Mouse (Mus musculus) CD4-positive, CD25-positive, alpha-beta regulatory T cell, adult 2 months (primary cell): ENCODE measurements around the gene Zfp93.
"Not testable (repeated sequence)": the region's sequence is repeated elsewhere in the genome, so short reads cannot be mapped to it uniquely, and the experiment has no call there.

Source experiments
- DNase-seq: peaks from one replicate; pipeline ENCODE4 v3.0.0-alpha.2; 2012; ENCODE audit warnings: low read depth, low spot score

Zfp93 gene

DNA sequence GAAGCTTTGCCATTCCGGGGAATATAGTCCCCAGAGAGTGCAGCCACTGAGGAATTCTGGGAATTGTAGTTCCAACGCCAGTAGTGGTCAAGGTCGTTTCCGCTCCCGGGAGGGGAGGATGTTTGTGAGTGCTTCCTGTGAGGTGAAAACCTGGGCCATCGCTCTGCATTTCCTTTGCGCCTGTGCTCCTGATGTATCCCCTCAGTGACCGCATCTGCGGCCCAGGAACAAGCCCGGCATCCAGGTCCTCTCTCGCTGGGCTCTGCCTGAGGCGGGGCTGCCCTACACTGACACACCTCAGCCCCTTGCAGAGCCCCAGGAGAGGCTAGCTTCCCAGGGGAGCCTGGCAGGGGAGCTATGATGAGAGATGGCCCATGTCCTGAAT is at the start of gene Zfp93:
Gene Zfp93 (plus strand): TSS at position 133 of the 385 bp plus-strand sequence.
- DNase-seq = peak; percentile 70

DNA sequence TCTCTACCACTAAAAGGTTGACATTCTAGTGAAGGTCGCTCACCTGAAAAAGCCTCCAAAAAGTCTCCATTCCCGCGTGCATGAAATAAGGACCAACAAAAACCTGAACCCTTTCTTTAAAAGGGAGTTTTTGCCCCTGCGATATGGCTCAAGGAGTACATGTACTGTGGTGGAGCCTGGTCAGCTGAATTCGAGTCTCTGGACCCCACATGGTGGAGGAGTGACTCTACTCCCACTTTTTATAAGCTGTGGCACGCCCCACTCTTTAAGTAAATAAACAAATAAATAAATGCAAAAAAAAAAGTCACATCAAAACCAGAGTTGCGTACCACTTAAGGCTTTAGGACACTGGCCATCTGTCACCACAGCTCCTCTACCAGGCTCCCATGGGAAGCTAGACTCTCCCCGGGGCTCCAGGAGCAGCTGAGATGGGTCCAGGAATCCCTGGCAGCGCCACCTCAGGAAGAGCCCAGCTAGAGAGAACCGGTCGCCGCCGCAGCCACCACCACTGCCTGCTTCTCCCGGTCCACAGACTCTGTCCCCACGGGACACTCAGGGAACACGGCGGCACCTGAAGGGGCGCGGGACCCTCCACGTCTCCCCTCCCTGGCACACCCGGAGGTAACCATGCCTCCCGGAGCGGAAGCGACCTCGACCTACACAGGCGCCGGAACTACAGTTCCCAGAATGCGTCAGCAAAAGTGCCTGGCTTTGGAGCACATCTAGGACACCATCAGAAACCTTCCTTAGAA is 33.0 kb upstream of the Zfp93 start, which contains the start of gene Zfp109:
Gene Zfp109 (minus strand): TSS at position 521 of the 752 bp plus-strand sequence.
- peak; percentile 68 for DNase-seq

DNA sequence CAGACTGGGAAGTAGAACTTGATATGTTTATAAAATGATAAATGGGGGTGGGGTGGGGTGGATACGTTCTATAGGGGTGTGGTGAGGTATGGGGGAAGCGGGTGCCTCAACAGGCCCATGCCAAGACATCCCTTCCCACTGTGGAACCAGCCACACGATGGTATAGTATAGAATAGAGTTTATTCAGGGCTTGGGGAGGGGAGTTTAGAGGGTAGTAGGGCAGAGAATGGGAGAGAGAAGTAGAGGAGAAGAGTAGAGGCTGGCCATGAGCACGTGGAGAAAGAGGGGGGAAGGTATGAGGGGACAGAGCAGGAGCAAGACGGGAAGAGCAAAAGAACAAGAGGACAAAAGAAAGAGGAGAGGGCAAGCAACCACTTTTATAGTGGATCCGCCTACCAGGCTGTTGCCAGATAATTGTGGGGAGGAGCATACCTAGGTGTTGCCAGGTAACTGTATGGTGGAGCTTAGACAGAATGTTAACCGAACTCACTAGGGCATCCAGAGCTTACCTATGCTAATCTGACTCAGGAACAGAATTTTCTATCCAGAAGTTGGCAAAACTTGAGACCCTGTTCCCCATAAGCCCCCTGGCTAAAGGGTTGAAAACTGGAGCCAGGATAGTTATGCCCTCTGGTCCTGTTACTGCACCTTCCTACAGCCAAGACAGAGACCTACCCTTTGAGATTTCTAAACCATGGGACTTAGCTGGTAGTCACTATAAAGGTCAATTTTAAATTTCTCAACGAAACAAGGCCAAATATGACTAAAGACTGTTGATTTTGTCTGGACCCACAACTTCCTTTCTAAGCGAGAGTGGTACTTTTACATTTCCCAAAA is 16.2 kb upstream of the Zfp93 start:
- DNase-seq = no peak

DNA sequence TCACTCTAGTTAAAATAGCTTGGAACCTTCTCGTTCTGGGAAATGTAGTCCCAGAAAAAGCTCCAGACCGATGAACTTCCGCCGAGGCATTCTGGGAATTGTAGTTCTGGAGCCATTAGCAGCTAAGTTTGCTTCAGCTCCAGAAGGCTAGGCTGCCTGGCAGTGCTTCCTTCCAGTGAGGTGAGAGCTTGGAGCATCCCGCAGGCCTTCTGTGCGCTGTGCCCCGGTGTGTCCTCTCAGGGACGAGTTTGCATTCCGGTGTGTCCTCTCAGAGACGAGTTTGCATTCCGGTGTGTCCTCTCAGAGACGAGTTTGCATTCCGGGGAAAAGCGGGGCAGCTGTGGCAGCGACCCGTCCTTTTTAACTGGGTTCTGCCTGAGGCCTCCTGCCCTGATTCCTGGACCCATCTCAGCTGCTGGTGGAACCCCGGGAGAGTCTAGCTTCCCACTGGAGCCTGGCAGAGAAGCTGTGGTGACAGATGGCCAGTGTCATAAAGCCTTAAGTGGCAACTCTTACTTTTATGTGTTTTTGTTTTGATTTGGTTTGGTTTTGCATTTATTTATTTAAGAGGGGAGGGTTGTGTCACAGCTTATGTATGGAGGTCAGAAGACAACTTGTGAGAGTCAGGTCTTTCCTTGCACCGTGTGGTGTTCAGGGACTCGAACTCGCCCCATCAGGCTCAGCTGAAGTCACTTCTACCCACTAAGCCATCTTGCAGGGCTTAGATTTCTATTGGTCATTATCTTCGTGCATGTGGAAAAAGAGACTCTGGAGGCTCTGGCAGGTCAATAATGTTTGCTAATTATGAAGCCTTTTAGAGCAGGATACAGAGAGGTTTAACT is 15.4 kb upstream of the Zfp93 start, which contains the start of gene Zfp108:
Gene Zfp108 (plus strand): TSS at position 162 of the 842 bp plus-strand sequence.
- peak; percentile 73 for DNase-seq

DNA sequence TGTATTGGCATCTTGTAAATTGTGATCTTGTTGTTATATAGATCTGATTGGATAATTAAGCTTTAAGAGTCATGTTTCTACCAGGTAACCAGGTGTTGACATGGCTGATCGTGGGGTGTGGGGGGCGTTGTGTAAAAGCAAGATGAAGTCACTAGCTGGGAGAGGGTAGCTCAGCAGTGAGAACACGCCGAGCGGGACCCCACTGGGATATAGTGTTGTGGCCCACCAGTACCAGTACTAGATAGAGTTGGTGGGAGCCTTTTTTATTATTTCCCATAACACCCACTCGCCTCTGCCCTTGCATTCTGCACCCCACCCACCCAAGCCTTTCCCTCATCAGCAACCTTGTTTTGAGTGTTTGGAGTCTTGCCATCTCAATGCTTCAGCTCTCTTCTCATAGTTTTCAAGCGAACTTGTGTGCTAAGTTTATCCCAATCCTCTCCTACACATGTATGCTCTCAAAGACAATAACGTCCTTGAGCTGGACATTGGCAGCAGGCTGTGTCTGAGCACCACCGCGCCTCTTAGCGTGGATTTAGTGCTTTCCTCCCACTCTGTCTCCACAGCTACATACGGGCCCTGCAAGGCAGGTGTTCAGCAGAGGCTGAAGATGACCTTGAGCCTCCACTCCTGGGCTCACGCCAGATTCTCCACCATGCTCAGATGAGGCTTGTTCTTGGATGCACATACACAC is 10.8 kb upstream of the Zfp93 start:
- DNase-seq = no peak

DNA sequence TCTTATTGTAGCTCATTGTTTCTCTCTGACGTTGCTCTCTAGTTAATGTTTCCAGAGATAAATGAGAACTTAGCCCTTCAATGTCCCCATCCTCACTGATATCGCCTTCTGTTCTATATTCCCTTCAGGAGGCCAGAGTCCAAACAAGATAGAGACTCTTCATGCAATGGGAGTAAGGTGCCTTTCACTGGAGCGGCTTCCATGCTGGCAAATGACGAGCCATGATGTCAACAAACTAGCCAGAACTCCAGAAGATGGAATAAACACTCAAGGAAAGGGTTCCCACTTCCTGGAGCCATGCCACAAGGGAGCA is 10.3 kb upstream of the Zfp93 start:
- DNase-seq = no peak

DNA sequence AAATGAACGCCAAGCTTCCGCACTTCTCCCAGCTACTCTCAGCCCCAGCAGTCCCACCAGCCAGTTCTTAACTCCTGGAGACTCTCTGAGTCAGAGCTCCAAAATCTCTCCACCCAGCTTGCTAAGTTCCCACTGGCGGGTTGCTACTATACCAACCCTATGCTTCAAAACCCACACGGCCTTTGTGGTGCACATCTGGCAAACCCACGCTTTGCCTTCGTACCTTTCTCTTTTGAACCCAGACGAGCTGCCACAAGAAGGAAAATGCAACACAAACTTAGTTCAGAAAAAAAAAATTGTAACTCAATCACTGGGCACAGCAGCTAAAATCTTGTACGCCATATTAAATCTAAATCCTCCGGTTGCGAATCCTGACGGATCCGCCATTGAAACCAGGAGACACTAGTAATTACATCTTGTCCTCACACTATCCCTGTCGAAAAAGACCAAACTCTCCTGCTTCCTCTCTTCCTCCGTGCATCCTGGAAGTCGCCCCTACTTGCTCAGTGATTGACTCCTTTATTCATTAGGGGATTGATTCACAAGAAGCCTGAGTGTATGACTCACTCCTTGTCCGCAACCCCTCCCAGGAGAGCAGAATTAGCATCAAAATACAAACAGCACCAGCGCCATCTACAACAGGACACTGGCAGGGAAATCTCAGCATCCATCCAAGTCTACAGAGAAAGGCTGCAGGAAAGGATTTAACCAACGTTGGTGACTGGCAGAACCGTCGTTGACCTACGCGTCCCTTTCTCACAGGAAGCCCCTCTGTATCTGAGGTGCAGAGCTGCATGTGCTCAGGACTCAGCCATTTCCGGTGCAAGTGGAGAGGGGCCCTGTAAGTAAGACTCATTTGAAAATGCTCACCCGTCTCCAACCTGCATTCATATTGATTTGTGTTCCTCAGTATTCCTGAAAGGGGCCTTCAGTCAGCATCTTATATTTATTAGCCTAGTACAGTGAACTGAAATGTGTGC is 1.8 kb upstream of the Zfp93 start:
- no peak for DNase-seq

DNA sequence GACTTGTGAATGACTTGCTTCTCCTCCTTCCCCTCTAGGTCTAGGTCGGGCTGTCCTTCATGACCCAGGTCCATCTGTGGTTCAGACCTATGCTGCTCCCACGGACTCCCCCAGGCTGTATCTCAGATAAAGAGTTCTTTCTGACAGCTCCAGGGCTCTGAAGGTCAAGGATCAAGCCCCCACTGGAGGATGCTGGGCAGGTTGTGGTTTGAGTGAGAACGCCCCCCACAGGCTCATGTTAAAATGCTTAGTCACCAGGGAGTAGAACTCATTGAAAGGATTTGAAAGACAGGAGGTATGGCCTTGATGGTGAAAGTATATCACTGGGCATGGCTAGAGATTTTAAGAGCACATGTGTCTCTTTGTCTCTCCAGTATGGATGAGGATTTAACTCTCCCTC is 964 bp upstream of the Zfp93 start:
- no peak for DNase-seq

DNA sequence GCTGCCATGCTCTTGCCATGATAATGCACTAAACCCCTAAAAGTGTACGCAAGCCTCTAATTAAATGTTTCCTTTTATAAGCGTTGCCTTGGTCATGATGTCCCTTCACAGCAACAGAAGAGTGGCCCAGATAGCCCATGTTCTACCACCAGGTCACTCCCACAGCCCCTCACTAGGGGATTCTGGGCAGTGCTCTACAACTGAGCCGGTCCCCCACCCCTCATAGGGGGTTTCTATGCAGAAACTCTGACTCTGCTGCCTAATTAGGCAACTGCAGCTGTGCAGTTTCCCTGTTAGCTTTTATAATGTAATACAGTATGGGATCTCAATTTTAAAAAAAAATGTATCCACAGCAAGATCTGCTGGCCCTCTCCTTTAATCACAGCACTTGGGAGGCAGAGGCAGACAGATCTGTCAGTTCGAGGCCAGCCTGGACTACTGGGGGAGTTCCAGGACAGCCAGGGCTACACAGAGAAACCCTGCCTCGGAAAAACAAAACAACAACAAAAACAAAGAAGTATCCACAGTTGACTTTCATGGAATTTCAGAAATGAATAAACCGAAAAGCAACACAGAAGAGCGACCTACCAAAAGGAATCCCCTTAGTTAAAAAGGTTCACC is 443 bp upstream of the Zfp93 start:
- DNase-seq = no peak

DNA sequence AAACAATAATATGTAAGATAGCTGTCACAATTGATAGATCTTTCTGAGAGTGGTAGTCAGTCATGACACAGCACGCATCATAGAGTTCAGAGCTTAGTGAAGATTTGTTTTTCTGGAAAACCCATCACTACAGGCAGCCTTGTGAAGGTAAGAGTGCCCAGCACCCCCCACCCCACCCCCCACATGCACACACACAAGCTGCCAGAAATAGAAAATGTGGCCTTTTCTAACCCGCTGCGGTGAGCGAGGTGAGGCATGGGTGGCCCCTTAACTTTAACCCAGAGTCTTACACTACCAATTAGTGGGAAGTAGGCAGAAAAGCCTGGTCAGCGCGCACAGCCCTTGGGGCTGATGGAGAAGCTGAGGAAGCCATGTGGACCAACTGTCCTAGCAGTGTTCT is 971 bp downstream of the Zfp93 start:
- DNase-seq = no peak

DNA sequence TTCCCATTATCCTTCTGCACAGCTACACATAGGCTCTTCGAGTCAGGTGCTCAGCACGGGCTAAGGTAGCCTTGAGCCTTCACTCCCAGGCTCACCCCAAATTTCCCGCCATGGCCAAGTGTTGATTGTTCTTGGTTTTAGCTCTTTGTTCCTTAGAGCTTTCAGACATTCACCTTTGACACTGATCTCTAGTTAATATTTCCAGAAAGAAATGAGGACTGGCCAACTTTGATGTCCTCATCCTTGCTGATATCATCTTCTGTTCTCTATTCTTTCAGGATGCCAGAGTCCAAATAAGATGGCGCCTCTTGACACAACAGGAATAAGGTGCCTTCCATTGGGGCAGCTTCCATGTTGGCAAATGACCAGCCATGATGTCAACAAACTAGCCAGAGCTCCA is 4.2 kb downstream of the Zfp93 start:
- no peak for DNase-seq

DNA sequence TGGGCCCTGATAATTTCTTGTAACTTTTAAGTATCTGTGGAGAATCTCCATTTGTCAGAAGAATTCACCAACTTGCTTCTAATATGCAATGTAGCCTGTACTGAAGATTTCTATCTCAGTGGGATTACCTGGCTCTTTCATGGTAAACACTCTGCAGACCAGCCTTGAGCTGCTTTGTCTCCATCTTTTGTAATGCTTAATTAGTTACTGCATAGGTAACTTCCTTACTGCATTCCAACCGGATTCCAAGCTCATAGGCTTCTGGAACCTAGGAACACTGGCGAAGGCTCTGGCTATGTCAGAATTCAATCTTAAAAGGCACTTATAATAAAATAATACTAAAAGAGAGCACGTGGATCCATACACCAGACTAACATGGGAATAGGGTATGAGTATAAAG is 8.6 kb downstream of the Zfp93 start:
- DNase-seq = not testable (repeated sequence)

DNA sequence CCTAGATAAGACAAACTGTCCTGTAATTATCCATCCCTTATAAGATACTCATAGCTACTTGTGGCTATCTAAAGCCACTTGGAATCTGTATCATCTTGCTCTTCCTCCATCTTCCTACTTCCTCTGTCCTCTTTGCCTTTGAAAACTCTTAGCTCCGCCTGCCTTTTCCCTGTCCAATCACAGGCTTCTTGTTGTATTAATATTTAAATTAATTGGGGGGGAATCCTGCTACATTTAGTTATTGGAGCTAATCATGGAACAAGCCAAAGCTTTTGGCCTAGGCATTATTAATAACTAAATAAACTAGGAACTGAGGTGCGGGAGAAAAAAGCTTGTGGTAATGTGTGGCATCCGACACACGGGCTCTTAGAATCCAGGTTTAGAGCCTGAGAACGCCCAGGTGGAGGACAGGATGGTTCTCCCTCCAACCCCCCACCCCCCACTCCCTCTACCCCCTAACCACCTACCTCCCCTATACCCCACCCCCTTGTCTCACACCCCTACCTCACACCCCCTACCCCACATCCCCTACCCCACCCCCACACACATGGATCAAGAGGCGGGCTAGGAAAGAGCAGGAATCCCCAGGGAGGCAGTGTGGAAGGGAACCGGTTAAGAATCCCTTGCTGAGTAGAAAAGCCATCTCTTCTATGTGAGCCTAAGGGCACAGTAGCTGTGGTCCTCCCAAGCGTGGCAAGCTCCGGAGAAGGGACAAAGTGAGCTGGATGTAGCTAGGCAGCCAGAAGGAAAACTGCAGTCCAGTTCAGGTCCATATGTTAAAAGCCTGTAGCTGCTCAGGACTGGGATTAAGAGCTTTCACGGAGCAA is 10.0 kb downstream of the Zfp93 start:
- DNase-seq = no peak

DNA sequence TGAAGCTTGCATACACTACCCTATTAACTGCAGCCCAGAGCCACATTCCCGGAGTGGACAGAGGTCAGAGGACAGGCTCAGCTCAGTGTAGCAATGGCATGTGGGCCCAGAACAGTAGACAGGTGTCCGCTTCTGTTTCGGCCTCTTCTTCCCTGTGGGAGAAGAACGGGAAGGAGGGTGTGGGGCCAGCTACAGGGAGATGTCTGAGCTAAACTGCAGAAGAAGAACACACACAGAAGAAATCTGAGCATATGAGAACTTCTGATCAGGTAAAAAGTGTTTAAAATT is 10.6 kb downstream of the Zfp93 start:
- no peak for DNase-seq

DNA sequence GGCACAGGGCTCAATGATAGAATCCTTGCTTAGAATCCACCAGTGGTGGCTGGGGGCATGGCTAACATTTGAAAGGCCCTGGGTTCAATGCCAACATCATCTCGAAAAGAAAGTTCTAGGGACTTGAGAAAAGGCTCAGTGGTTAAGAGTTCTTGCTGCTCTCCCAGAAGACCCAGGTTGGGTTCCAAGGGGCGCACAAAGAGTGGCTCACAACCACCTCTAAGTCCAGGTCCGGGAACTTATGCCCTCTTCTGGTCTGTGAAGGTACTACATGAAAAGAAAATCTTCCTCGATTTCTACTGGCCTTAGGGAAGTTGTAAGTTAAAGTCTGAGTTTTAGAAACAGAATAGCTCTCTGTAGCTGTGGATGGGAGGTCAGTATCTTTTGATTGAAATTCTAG is 15.9 kb downstream of the Zfp93 start:
- peak; percentile 12 for DNase-seq

DNA sequence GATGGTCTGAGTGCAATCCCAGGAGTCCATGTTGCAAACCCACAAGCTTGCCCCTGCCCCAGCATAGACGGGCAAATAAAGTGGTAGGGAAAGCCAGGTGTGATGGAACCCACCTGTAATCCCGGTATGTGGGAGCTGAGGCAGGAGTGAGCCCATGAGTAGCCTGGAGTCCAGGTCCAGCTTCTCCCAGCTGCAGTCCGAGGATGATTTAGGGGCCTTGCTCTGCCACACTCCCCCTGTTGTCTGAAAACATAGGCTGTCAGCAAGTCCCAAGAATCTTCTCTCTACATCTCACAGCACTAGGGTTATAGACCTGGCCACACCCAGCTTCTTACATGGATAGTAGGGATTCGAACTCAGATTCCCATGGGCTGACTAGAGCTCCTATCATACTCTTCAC is 16.7 kb downstream of the Zfp93 start:
- no peak for DNase-seq

DNA sequence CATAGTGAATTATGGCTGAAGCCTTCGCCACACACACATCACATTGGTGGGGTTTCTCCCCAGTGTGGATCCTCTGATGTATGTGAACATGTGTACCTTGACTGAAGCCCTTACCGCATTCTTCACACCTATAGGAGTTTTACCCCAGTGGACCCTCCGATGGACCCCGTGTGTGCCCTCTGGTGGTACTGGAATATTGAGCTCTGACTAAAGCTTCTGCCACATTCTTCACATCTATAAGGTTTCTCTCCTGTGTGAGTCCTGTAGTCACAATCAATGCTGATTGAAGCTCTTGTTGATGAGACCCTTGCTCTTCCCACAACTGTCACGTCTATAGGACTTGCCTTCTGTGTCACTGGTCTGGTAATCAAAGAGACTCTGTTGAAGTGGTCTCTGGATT is 17.4 kb downstream of the Zfp93 start:
- DNase-seq = no peak

DNA sequence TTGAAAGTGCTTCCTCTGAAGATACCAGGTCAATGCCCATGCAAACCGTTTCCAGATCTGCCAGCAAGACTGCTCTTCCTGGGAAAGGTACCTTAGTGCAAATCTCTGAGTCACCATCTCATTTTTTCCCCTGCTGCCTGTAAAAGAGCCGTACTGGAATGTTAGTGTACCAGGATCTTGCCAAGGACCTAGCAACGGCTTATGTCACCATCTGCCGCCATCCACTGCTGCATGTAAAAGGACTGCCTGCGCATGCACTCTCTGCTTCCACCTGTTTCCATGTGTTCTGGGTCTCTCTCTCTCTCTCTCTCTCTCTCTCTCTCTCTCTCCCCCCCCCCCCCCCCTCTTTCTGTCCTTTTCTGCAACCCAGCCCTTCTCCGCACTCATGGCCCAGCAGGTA is 18.3 kb downstream of the Zfp93 start:
- DNase-seq = no peak

DNA sequence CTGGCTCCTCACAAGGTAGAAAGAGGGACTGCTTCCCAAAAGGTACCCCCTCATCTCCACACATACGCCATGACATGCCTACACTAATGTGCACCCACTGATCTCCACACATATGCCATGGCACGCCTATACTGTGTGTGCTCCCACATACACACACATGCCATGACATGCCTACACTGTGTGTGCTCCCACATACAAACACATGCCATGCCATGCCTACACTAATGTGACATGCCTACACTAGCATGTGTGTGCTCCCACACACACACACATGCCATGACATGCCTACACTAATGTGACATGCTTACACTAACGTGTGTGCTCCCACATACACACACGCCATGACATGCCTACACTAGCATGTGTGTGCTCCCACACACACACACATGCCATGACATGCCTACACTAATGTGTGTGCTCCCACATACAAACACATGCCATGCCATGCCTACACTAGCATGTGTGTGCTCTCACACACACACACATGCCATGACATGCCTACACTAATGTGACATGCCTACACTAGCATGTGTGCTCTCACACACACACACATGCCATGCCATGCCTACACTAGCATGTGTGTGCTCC is 20.0 kb downstream of the Zfp93 start:
- DNase-seq = no peak
